Mouse (Mus musculus) myocyte (in vitro differentiated cells): ENCODE results near the gene Arhgap9. TPM values are rescaled to one million over a fixed set of nuclear protein-coding genes. Genes with fewer than 3 reads are reported as not detected.
A peak's percentile ranks its signal among the peaks of the same experiment; 100 is the strongest.

Experiments used
- H3K27me3 ChIP-seq: one replicate; pipeline ENCODE4 v1.6.1; 2011; ENCODE audit not compliant: control insufficient read depth, insufficient read depth, insufficient read length
- H3K36me3 ChIP-seq: one replicate; pipeline ENCODE4 v1.6.1; 2011; ENCODE audit not compliant: control insufficient read depth, insufficient read depth
- H3K4me2 ChIP-seq: one replicate; pipeline ENCODE4 v1.6.1; 2011; ENCODE audit warnings: low read depth, control low read depth
- H3K4me3 ChIP-seq: one replicate; pipeline ENCODE4 v1.5.1; 2011; ENCODE audit warnings: mild to moderate bottlenecking, control low read depth, moderate library complexity
- H3K79me2 ChIP-seq: one replicate; pipeline ENCODE4 v1.6.1; 2011; ENCODE audit not compliant: control insufficient read depth, insufficient read depth
- H3ac ChIP-seq: one replicate; pipeline ENCODE4 v1.6.1; 2011; ENCODE audit not compliant: control insufficient read depth, insufficient read length
- CEBPB ChIP-seq: IDR thresholded peaks from 2 replicates; pipeline ENCODE4 v1.6.1; 2011; ENCODE audit warnings: mild to moderate bottlenecking, moderate library complexity; ENCODE audit not compliant: poor library complexity, insufficient read depth, severe bottlenecking
- E2F4 ChIP-seq: IDR thresholded peaks from one replicate; pipeline ENCODE4 v1.6.1; 2011; ENCODE audit warnings: mild to moderate bottlenecking, control low read depth, moderate library complexity; ENCODE audit not compliant: insufficient read depth
- MAX ChIP-seq: IDR thresholded peaks from one replicate; pipeline ENCODE4 v1.6.1; 2011; ENCODE audit warnings: low read depth, mild to moderate bottlenecking, control low read depth
- MYOD1 ChIP-seq, 3 experiments: IDR thresholded peaks; one replicate each; pipeline ENCODE4 v1.6.1; 2011; ENCODE audit warnings: control low read depth in 2 of 3, low read depth in 2 of 3, mild to moderate bottlenecking in 2 of 3, moderate library complexity in 1 of 3; ENCODE audit not compliant: insufficient read length in 2 of 3, control insufficient read depth in 1 of 3
- MYOG ChIP-seq, 3 experiments: IDR thresholded peaks; one replicate each; pipeline ENCODE4 v1.6.1; 2011; ENCODE audit warnings: control low read depth in 2 of 3, low read depth in 2 of 3, mild to moderate bottlenecking in 2 of 3; ENCODE audit not compliant: insufficient read length in 2 of 3, control insufficient read depth in 1 of 3, insufficient read depth in 1 of 3
- POLR2A ChIP-seq: IDR thresholded peaks from one replicate; pipeline ENCODE4 v1.6.1; 2011; ENCODE audit warnings: low read depth, mild to moderate bottlenecking, control low read depth, moderate library complexity; ENCODE audit not compliant: insufficient read length
- POLR2AphosphoS2 ChIP-seq: IDR thresholded peaks from one replicate; pipeline ENCODE4 v1.6.1; 2011; ENCODE audit warnings: low read depth, control low read depth; ENCODE audit not compliant: insufficient read length
- REST ChIP-seq: IDR thresholded peaks from one replicate; pipeline ENCODE4 v1.6.1; 2011; ENCODE audit warnings: mild to moderate bottlenecking, control low read depth, moderate library complexity; ENCODE audit not compliant: insufficient read depth, insufficient read length
- SRF ChIP-seq: IDR thresholded peaks from one replicate; pipeline ENCODE4 v1.6.1; 2011; ENCODE audit warnings: low read depth; ENCODE audit not compliant: control insufficient read depth, insufficient read length
- TCF12 ChIP-seq: IDR thresholded peaks from one replicate; pipeline ENCODE4 v1.6.1; 2011; ENCODE audit warnings: mild to moderate bottlenecking, control low read depth; ENCODE audit not compliant: poor library complexity, insufficient read depth, severe bottlenecking
- TCF3 ChIP-seq: IDR thresholded peaks from one replicate; pipeline ENCODE4 v1.6.1; 2011; ENCODE audit warnings: low read depth, control low read depth; ENCODE audit not compliant: insufficient read length
- USF1 ChIP-seq: IDR thresholded peaks from one replicate; pipeline ENCODE4 v1.6.1; 2011; ENCODE audit warnings: low read depth, mild to moderate bottlenecking, control low read depth, moderate library complexity
- polyA plus RNA-seq: library from polyadenylated mRNA; unstranded; fragments of >200 nt; fragmentation: generic; extraction: Trizol; gene quantifications from one replicate; pipeline ENCODE4 v1.2.1, GENCODE M21; 2012; ENCODE audit warnings: missing spikeins

Arhgap9 gene
- polyA plus RNA-seq, 1 experiment: 0.77 TPM

DNA sequence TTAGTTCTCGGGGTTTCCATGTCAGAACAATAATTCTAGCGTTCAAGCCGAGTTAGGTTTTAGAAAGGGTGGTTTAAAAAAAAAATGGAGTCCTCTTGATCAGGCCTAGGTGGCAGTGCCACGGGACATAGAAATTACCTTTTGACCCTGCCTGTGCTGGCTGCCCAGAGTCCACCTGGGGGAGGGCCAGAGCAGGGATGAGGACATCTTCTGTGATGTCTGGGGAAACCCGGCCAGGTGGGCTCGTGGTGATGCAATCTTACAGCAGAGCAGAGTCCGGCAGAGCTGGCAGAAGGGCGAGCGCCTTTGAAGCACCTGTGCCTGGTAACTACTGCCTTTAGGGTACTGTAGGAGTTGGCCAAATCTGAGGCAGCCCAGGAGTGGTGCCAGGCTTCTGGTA is 30.4 kb downstream of the Arhgap9 start:
- Histone ChIP-seq H3K4me3 (no peak overlapping the region), H3K79me2 (no peaks in the 10 kb centered on the region), H3ac (no peak overlapping the region), H3K27me3 (peaks cover 16% of the 10 kb centered on the region), H3K4me2 (peak overlapping the region; percentile 10), H3K36me3 (no peaks in the 10 kb centered on the region)
- no peak for TF ChIP-seq E2F4
- TF ChIP-seq REST: no peak
- no peak for TF ChIP-seq MYOD1 (IDR thresholded peaks at IDR 0.05; ENCODE audit: control insufficient read depth in 1 of 3, insufficient read length in 2 of 3, low read depth in 2 of 3)
- TF ChIP-seq USF1: no peak
- no peak for TF ChIP-seq POLR2AphosphoS2

DNA sequence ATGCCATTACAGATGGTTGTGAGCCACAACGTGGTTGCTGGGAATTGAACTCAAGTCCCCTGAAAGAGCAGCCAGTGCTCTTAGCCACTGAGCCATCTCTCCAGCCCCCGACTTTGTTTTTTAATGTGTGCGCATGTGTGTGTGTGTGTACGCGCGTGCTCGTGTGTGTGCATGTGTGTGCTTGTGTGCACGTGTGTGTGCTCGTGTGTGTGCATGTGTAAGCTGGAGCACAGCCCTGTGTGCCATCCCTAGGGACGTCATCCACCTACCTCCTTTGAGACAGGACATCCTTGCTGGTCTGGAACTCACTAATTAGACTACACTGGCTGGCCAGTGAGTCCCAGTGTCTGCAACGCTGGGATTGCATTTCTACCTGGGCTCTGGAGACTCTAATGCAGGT is 31.0 kb downstream of the Arhgap9 start:
- H3K79me2 ChIP-seq: no peaks in the 10 kb centered on the region
- H3K4me2 ChIP-seq: no peak overlapping the region
- peaks cover 22% of the 10 kb centered on the region for H3K27me3 ChIP-seq
- TF ChIP-seq SRF: no peak
- TF ChIP-seq POLR2A: no peak
- TF ChIP-seq MYOD1 (IDR thresholded peaks at IDR 0.05; ENCODE audit: control insufficient read depth in 1 of 3, insufficient read length in 2 of 3, low read depth in 2 of 3): no peak
- no peak for TF ChIP-seq TCF3
- no peak for TF ChIP-seq MYOG (IDR thresholded peaks at IDR 0.05; ENCODE audit: control insufficient read depth in 1 of 3, insufficient read depth in 1 of 3, insufficient read length in 2 of 3, low read depth in 2 of 3)
- no peak for TF ChIP-seq REST
- TF ChIP-seq MAX: no peak
- no peak for TF ChIP-seq USF1
- TF ChIP-seq CEBPB: no peak
- no peak for TF ChIP-seq POLR2AphosphoS2
- TF ChIP-seq TCF12: no peak
- no peak for TF ChIP-seq E2F4
- H3K36me3 ChIP-seq: no peaks in the 10 kb centered on the region
- H3K4me3 ChIP-seq: no peak overlapping the region
- H3ac ChIP-seq: no peak overlapping the region

DNA sequence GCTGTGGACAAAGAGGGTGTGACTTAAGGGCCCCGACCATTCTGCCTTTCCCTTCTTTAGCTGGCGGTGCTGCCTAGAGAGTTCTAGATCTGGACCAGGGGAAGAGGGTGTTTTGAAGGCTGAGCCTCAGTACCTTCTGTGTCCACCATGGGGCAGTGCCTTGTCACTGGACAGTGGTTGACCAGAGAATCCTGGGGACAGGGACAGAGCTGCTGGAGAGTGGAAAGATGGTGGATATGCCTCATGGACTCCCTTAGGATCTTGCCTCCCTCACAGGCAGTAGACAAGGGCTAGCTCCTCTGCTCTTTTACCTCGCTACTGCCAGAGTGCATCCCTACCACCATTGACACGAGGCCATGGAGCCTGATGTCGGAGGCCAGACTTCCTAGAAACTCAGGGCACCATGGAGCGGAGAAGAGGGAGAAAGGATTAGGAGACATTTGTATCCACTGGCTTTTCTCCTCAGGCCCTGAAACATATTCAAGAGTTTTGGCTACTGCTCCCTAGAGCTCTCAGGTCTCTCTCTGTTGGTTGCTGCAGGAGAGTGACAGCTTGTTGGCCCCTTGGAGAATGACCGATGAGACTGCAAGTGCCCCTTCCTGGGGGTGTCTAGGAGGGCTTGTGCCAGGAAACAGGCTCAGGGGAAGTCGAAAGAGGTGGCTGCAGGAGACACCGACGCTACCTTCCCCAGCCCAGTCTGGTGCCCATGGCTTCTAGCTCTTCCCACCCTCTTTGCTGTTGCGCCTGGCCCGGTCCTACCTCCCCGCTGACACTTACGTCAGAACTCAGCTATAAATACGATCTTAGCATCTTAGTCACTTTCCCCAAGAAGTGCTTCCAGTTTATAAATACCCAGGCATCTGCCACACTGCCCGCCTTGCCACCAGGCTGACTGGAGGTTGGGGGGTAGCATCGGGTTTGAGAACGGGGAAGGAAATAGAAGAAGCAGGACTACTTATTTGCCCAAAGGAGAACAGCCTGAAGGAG is 32.4 kb downstream of the Arhgap9 start, which contains the start of gene Inhbe:
Inhbe (minus strand) TSS at position 503 of the 987 bp plus-strand sequence.
- Histone ChIP-seq H3K4me2 (peak within 1 kb of the TSS; percentile 51), H3ac (no peak within 1 kb of the TSS), H3K36me3 (no peaks in the 10 kb centered on the region), H3K79me2 (no peaks in the 10 kb centered on the region), H3K27me3 (peaks cover 22% of the 10 kb centered on the region), H3K4me3 (no peak within 1 kb of the TSS)
- TF ChIP-seq MAX: no peak
- TF ChIP-seq TCF12: no peak
- TF ChIP-seq MYOD1 (IDR thresholded peaks at IDR 0.05; ENCODE audit: control insufficient read depth in 1 of 3, insufficient read length in 2 of 3, low read depth in 2 of 3): peak in 1 of 3 experiments; percentile 21
- TF ChIP-seq E2F4: no peak

DNA sequence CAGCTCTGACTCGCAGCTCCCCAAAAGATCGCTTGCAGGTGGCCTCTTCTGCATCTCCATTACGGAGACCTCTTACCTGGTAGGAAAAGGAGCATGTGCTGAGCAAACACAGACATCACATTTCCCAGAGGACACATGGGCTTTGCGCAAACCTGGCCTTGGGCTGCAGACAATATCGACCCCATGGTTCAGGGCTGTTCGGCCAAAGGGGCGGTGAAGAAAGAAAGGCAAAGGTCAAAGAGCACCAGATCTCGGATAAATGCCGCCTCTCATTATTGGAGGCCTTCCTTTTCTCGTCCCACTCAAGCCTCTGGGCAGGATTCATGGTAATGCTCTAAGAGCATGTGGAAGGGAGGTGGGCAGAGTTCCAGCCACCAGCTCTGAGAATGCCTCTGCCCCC is 33.6 kb downstream of the Arhgap9 start:
- Histone ChIP-seq H3K4me3 (no peak overlapping the region), H3K36me3 (no peaks in the 10 kb centered on the region), H3ac (no peak overlapping the region), H3K79me2 (no peaks in the 10 kb centered on the region), H3K4me2 (no peak overlapping the region), H3K27me3 (peaks cover 22% of the 10 kb centered on the region)
- no peak for TF ChIP-seq E2F4
- TF ChIP-seq MAX: no peak
- no peak for TF ChIP-seq CEBPB

DNA sequence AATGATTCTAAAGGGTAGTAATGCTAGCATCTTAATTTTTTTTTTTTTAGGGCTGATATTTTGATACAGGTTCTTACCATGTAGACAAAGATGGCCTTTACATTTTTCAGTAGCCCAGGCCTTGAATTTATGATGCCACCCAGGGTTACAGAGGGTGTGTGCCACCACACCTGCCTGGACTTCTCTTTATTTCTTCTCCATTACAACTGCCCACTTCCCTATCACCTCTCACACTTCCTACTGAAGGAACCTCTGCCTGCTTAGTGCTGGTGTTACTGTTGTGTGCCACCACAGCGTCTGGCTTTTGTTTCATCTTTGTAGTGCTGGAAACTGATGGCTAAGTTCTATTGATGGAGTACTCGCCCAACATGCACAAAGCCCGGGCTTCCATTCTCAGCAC is 39.0 kb downstream of the Arhgap9 start:
- TF ChIP-seq TCF12 (no peak), USF1 (no peak), MAX (no peak), MYOD1 (IDR thresholded peaks at IDR 0.05; ENCODE audit: control insufficient read depth in 1 of 3, insufficient read length in 2 of 3, low read depth in 2 of 3) (no peak), CEBPB (no peak), E2F4 (no peak), MYOG (IDR thresholded peaks at IDR 0.05; ENCODE audit: control insufficient read depth in 1 of 3, insufficient read depth in 1 of 3, insufficient read length in 2 of 3, low read depth in 2 of 3) (no peak), REST (no peak), POLR2AphosphoS2 (no peak), POLR2A (no peak), TCF3 (no peak)
- H3K4me2 ChIP-seq: no peak overlapping the region
- no peaks in the 10 kb centered on the region for H3K79me2 ChIP-seq
- H3ac ChIP-seq: no peak overlapping the region
- no peaks in the 10 kb centered on the region for H3K36me3 ChIP-seq
- H3K27me3 ChIP-seq: peaks cover 18% of the 10 kb centered on the region
- H3K4me3 ChIP-seq: no peak overlapping the region
